Mouse (Mus musculus): ENCODE data around the gene Psme2.
A peak's percentile ranks its signal among the peaks of the same experiment; 100 is the strongest.

The Psme2 gene

GRCm38 (mm10) chr14:55590748-55591330 is at the start of gene Psme2:
Psme2 (minus strand) TSS chr14:55591113.
- DNase-seq (ENCODE audit: low read depth, low spot score), result peak; percentile 95

- no peak for DNase-seq (ENCODE audit: low read depth, low spot score)
Observed at GRCm38 (mm10) chr14:55637795-55638194, 46.9 kb upstream of the Psme2 start, which contains the start of gene Gm49378. Gm49378 (minus strand) TSS chr14:55637895.

- DNase-seq (ENCODE audit: low read depth, low spot score), result peak; percentile 93
Observed at GRCm38 (mm10) chr14:55635523-55636007, 44.7 kb upstream of the Psme2 start, which contains the start of gene Ipo4. Ipo4 (minus strand) TSS chr14:55635957.

- no peak for DNase-seq (ENCODE audit: low read depth, low spot score)
Observed at GRCm38 (mm10) chr14:55634874-55635522, 44.1 kb upstream of the Psme2 start.

GRCm38 (mm10) chr14:55629312-55629711 is 38.4 kb upstream of the Psme2 start:
- peak; percentile 76 for DNase-seq (ENCODE audit: low read depth, low spot score)

GRCm38 (mm10) chr14:55628077-55628827 is 37.3 kb upstream of the Psme2 start:
- no peak for DNase-seq (ENCODE audit: low read depth, low spot score)

- DNase-seq (ENCODE audit: low read depth, low spot score), result peak; percentile 22
Observed at GRCm38 (mm10) chr14:55618486-55619195, 27.7 kb upstream of the Psme2 start.

- peak; percentile 63 for DNase-seq (ENCODE audit: low read depth, low spot score)
Observed at GRCm38 (mm10) chr14:55617822-55618221, 26.9 kb upstream of the Psme2 start, which contains the start of gene Rec8. Rec8 (plus strand) TSS chr14:55618037.

- DNase-seq (ENCODE audit: low read depth, low spot score), result no peak
Observed at GRCm38 (mm10) chr14:55616844-55617243, 25.9 kb upstream of the Psme2 start.

GRCm38 (mm10) chr14:55615876-55616275 is 25.0 kb upstream of the Psme2 start:
- no peak for DNase-seq (ENCODE audit: low read depth, low spot score)

- no peak for DNase-seq (ENCODE audit: low read depth, low spot score)
Observed at GRCm38 (mm10) chr14:55614565-55615178, 23.8 kb upstream of the Psme2 start.

- no peak for DNase-seq (ENCODE audit: low read depth, low spot score)
Observed at GRCm38 (mm10) chr14:55613346-55613745, 22.4 kb upstream of the Psme2 start.

GRCm38 (mm10) chr14:55608339-55608738 is 17.4 kb upstream of the Psme2 start:
- DNase-seq (ENCODE audit: low read depth, low spot score), result no peak

GRCm38 (mm10) chr14:55605743-55606459 is 15.0 kb upstream of the Psme2 start:
- no peak for DNase-seq (ENCODE audit: low read depth, low spot score)

- DNase-seq (ENCODE audit: low read depth, low spot score), result peak; percentile 44
Observed at GRCm38 (mm10) chr14:55604823-55605222, 13.9 kb upstream of the Psme2 start.

- DNase-seq (ENCODE audit: low read depth, low spot score), result peak; percentile 97
Observed at GRCm38 (mm10) chr14:55603633-55604576, 13.0 kb upstream of the Psme2 start.

GRCm38 (mm10) chr14:55603271-55603632 is 12.3 kb upstream of the Psme2 start, which contains the start of gene Irf9:
Irf9 (plus strand) TSS chr14:55603571.
- peak; percentile 25 for DNase-seq (ENCODE audit: low read depth, low spot score)

GRCm38 (mm10) chr14:55598521-55599390 is 7.8 kb upstream of the Psme2 start:
- DNase-seq (ENCODE audit: low read depth, low spot score), result no peak
